Comparison of ENCODE assay signal across 8 mouse cellular contexts in genomic region chr6:86848580-86848914, GRCm38 (mm10). TPM values are rescaled to one million over a fixed set of nuclear protein-coding genes. Genes with fewer than 3 reads are reported as not detected.
DNase-seq lines count a peak whose midpoint lies in the region; ATAC-seq and TF ChIP-seq lines count a peak whose summit lies in the region.

No protein-coding gene starts in this region.

- peak overlapping the region; percentile 68 for H3K4me3 ChIP-seq in kidney, adult 2 months (ENCODE audit: insufficient read depth, low read depth, low read length)
- peak overlapping the region; percentile 83 for H3K4me3 ChIP-seq in hindbrain, embryonic 16.5 days (ENCODE audit: low read length)
- H3K4me3 ChIP-seq in midbrain, embryonic 15.5 days = peak overlapping the region; percentile 77

- no peak for DNase-seq in kidney, adult 2 months
- DNase-seq in kidney, adult 18-20 months = no peak
- no peak for DNase-seq in thymus, postnatal 10 days (ENCODE audit: low spot score in 2 of 2)
- no peak for DNase-seq in cerebellum, adult 18-20 months
- DNase-seq in gastrocnemius, adult 18-20 months (ENCODE audit: low spot score) = no peak

- H3K4me1 ChIP-seq in kidney, adult 2 months (ENCODE audit: control insufficient read depth, insufficient read depth, low read length) = peaks cover 12% of the 10 kb centered on the region
- peaks cover 32% of the 10 kb centered on the region for H3K4me1 ChIP-seq in hindbrain, embryonic 16.5 days (ENCODE audit: control insufficient read depth, insufficient read depth, low read depth, low read length)
- H3K4me1 ChIP-seq in midbrain, embryonic 15.5 days = peaks cover 42% of the 10 kb centered on the region

- TF ChIP-seq CTCF in kidney, adult 2 months (conservative IDR thresholded peaks at IDR 0.05; ENCODE audit: insufficient read depth, insufficient read length, low read depth, low read length) = no peak

- under 1% methylated on average over 12 of the region's 12 CpGs for WGBS in kidney, adult 2 months
- WGBS in hindbrain, embryonic 16.5 days = 2% methylated on average over 12 of the region's 12 CpGs
- WGBS in midbrain, embryonic 15.5 days = under 1% methylated on average over 12 of the region's 12 CpGs

- no peaks in the 10 kb centered on the region for H3K9me3 ChIP-seq in hindbrain, embryonic 16.5 days (ENCODE audit: control insufficient read depth, low read length)
- H3K9me3 ChIP-seq in midbrain, embryonic 15.5 days = no peaks in the 10 kb centered on the region

- H3K27ac ChIP-seq in kidney, adult 2 months (ENCODE audit: insufficient read depth, low read depth, low read length) = peak overlapping the region; percentile 95
- H3K27ac ChIP-seq in hindbrain, embryonic 16.5 days (ENCODE audit: low read depth, low read length) = peak overlapping the region; percentile 93
- H3K27ac ChIP-seq in midbrain, embryonic 15.5 days = peak overlapping the region; percentile 93

- peak overlapping the region; percentile 93 for H3K9ac ChIP-seq in hindbrain, embryonic 16.5 days (ENCODE audit: low read depth, low read length)
- H3K9ac ChIP-seq in midbrain, embryonic 15.5 days = peak overlapping the region; percentile 69

- ATAC-seq in common myeloid progenitor, adult 5-6 weeks (replicated peaks; ENCODE audit: low read depth, poor library complexity, severe bottlenecking) = peak; percentile 41
- peak; percentile 48 for ATAC-seq in hindbrain, embryonic 16.5 days
- ATAC-seq in midbrain, embryonic 15.5 days (replicated peaks) = peak; percentile 66

- peak overlapping the region; percentile 88 for H3K4me2 ChIP-seq in hindbrain, embryonic 16.5 days (ENCODE audit: low read length)
- peak overlapping the region; percentile 74 for H3K4me2 ChIP-seq in midbrain, embryonic 15.5 days

- TF ChIP-seq POLR2A in kidney, adult 2 months (IDR thresholded peaks at IDR 0.05; ENCODE audit: low read depth, low read length) = no peak

- no peaks in the 10 kb centered on the region for H3K36me3 ChIP-seq in kidney, adult 2 months (ENCODE audit: control insufficient read depth, insufficient read depth, low read length)
- no peaks in the 10 kb centered on the region for H3K36me3 ChIP-seq in hindbrain, embryonic 16.5 days (ENCODE audit: control insufficient read depth, insufficient read depth, low read length)
- H3K36me3 ChIP-seq in midbrain, embryonic 15.5 days (replicated peaks) = no peaks in the 10 kb centered on the region

- H3K27me3 ChIP-seq in kidney, adult 2 months (replicated peaks; ENCODE audit: control insufficient read depth, insufficient read depth, low read length) = no peaks in the 10 kb centered on the region
- H3K27me3 ChIP-seq in hindbrain, embryonic 16.5 days (replicated peaks; ENCODE audit: control insufficient read depth, insufficient read depth, low read length) = no peaks in the 10 kb centered on the region
- H3K27me3 ChIP-seq in midbrain, embryonic 15.5 days (replicated peaks) = no peaks in the 10 kb centered on the region

RNA-seq across cellular contexts. Expression of gene Aak1, which starts 0.8 kb away (rescaled TPM):
- polyA plus RNA-seq in kidney, adult 2 months (2012; rRNA removed) = 28.9 and 30.6 TPM in 2 replicates
- 7.1 and 12.2 TPM in 2 replicates for total RNA-seq in common myeloid progenitor, adult 5-6 weeks (2017)
- polyA plus RNA-seq in hindbrain, embryonic 16.5 days (2015; fragmentation: Nextera tagmentation; extraction: Ambion mirVana) = 39.1 and 40.2 TPM in 2 replicates
- polyA plus RNA-seq in midbrain, embryonic 15.5 days (2015; fragmentation: Nextera tagmentation; extraction: Ambion mirVana) = 44.0 and 51.8 TPM in 2 replicates
- total RNA-seq in gastrocnemius, adult 18-20 months (2021) = 10 to 100 TPM; 30.5 to 46.5 TPM

RNA-seq across cellular contexts. Expression of gene Anxa4, which starts 55.2 kb away (rescaled TPM):
- 57.2 and 68.8 TPM in 2 replicates for polyA plus RNA-seq in kidney, adult 2 months (2012; rRNA removed)
- total RNA-seq in common myeloid progenitor, adult 5-6 weeks (2017) = 29.9 and 32.5 TPM in 2 replicates
- polyA plus RNA-seq in hindbrain, embryonic 16.5 days (2015; fragmentation: Nextera tagmentation; extraction: Ambion mirVana) = 6.3 and 7.4 TPM in 2 replicates
- polyA plus RNA-seq in midbrain, embryonic 15.5 days (2015; fragmentation: Nextera tagmentation; extraction: Ambion mirVana) = 5.5 and 5.9 TPM in 2 replicates
- total RNA-seq in gastrocnemius, adult 18-20 months (2021) = 10 to 100 TPM; 14.6 to 28.1 TPM
